Mouse (Mus musculus) adrenal gland, postnatal 36 days (tissue): Measurements from ENCODE around the gene Cul7. TPM values are rescaled to one million over a fixed set of nuclear protein-coding genes. Genes with fewer than 3 reads are reported as not detected.
A peak's percentile ranks its signal among the peaks of the same experiment; 100 is the strongest.

ENCODE experiments used
- DNase-seq, 2 experiments: peaks; one replicate each; pipeline ENCODE4 v3.0.0; 2021; ENCODE audit warnings: mixed read lengths in 1 of 2
- total RNA-seq, 2 experiments: library from RNA; stranded (reverse); gene quantifications; 2 replicates each; pipeline ENCODE4 v1.2.3; 2021

Gene Cul7
- total RNA-seq, 2 experiments from 2014 or later = 36.3 to 42.2 TPM

DNA sequence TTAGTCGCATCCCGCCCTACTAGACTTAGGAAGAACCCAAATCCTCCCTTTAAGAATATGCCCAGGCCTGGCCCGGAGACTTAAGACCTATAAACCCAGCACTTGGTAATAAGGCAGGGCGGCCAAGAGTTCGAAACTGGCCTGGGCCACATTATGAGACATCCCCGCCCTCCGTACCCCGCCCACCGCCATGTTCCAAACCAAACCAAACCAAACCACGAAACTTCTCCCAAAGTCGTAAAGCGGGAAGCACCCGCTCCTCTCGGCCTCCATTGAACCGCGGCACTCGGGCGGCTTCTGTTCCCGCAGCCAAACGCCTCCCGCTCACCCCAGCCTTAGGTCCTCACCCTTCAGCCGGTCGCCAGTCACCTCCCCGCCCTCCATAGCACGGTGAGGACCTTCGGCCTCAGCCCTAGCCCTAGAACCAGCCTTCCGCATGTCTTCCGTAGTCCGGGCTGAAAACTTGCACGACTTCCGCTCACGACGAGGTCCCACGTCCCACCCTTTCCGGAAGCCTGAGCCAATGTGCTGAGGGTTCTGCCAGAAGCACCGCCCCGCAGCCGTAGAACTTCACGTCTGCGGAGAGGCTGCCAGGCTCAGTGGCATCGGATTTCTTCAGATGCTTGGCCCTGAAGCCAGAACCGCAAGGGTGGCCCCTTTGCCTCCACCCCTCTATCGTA lies 23.9 kb downstream of the Cul7 start, which contains the start of gene Rrp36:
Gene Rrp36 (minus strand): TSS at position 503 of the 680 bp plus-strand sequence.
- DNase-seq = peak; percentile 95

DNA sequence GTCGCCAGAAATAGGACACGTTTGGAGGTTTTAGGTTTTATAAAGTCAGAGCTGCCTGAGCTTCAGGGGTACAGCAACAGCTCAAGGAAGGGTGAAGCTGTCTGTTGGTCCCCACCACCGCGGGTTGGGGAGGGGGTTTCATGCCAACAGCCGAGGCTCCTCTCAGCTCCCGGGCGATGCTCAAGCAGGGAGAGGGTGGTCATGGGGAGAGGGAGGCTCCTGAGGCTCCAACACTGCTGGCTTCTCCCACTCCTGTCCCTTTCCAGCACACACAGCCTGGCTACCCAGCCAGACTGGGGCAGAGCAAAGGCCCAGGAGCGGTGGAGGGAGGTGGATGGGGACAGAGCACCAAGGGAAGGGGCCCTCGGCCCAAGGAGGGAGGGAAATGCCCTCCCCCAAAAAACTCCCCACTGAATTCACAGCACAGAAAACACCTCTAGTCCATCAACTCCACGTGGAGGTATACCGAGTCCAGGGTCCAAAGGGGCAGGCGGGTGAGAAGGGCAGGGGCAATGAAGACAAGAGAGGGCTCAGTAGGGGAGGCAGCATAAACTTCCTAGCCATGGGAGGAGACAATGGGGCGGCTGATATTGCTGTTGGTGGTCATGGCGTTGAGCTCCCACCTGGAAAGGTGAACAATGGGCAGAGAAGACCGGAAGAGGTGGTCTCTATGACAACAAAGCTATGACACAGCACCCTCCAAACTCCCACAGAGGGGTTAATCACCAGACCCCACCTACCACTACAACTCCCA lies 24.6 kb downstream of the Cul7 start:
- peak in 1 of 2 experiments; percentile 20 for DNase-seq

DNA sequence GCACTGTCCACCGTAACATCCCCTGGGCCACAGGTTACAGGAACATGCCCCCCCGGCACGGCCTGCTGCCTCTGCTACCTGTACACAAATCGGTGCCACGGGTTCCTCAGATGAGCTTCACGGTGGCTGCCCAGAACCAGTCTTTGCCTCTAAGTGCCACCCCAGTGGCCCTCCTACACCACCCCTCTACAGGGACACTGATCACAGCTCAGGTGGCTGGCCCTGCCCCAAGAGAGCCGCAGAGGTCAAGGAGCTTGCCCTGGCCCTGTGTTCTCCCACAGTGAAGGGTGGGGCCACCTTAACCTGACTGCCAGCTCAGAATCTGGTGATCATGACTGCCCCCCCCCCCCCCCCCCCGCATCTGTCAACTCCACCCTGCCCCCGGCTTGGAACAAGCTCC lies 28.3 kb downstream of the Cul7 start, which contains the start of gene Mea1:
Gene Mea1 (plus strand): TSS at position 378 of the 400 bp plus-strand sequence.
- DNase-seq = no peak

DNA sequence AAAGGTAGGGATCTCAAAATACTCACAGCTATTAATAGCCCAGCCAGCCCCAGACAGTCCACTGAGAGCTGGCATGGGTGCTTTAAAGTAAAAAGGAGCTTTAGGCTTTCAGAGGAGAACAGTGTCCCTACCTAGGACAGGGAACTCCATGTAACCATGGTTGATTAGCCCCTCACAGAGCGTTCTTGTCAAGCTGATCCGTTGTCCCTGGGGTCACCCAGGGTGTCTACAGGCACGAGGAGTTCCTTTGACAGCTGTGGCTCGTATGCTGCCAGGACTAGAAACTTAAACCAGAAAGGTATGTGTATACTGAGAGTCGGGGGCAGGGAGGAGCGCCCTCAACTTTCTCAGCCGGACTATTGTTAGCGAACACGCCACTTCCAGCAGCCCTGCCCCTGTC lies 28.8 kb downstream of the Cul7 start:
- no peak for DNase-seq

DNA sequence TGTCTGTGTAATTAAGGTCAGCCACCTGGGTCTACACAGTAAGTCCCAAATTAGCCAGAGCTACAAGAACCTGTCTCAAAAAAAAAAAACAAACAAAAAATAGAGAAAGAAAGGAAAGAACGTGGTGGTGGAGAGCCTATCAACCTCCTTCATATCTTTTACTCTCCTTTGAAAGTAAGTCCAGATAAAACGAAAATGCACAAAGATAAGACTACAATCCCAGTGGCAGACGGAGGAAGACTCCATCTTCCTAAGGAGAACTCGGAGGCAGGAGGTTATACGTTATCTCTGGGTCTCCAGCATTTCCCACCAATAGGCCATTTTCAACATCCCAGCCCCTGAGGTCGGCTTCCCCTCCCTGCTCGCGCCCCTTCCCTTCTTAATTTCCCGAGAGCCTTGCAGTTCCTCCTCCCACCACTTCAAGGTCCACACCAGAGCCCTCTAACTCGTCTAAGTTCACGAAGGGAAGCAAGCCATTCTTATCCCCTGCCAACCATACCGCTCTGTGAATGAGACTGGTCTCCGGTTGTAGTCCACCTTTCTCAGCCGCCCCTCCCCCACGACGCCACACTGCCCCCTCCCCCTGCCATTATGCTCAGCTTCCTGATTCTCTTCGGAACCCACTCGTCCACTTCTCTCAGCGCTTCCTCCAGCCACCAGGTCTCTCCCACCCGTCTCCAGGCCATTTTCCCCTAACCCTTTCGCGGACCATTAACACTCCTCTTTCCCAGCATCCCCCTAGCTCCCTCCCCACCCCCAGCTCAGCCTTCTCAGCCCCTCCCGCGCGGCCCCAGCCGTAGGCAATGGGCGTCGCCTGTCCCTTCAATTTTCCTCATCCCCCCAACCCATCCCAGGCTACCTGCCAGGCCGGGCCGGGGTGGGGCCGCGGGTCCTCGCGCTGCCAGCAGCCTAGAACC lies 30.0 kb downstream of the Cul7 start:
- DNase-seq = peak; percentile 43 to 61

DNA sequence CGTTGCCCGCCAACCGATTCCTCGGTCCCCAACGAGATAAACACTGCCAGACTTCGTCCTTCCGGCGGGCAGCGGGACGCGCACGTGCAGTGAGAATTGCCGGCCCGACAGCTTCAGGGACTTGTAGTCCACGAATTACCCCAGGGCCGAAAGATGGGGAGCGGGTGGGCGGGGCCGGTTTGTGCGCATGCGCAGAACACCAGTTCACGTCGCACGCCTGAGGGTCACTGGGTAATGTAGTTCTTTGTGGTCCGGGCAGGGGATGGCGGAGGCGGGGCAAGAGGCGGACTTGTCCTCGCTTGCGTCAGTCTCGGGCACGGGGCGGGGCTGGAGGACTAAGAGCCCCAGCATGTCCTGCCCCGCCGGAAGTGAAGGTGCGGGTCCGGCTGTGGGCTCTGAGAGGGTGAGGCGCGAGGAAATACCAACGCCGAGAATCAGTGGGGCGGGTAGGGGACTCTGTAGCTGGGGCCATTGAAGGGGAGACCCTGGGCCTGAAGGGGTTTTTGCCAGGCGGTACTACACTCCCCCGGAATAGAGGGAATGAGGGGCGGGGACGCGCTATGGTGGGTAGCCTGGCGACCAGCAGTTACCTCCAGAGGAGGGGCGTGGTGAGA lies 30.7 kb downstream of the Cul7 start, which contains the start of gene Klhdc3:
Gene Klhdc3 (minus strand): TSS at position 155 of the 614 bp plus-strand sequence.
- DNase-seq = peak; percentile 98 to 99

DNA sequence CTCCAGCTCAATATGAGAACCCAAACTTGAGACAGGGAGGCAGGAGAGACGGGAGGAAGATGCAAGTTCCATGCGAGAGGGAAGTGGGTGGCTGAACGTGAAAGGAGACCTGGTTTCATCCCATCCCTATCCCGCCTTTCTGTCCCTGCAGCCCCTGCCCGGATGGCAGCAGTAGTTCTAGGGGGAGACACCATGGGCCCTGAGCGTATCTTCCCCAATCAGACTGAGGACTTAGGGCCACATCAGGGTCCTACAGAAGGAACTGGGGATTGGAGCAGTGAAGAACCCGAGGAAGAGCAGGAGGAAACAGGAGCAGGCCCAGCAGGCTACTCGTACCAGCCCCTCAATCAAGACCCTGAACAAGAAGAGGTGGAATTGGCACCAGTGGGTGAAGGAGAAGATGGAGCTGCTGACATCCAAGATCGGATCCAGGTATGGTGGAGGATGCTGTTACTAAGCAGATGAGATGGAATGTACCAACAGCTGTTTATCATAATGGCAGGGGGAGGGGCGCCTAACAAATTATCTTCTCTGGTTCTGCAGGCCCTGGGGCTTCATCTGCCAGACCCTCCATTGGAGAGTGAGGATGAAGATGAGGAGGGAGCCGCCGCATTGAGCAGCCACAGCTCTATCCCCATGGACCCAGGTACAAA lies 31.5 kb downstream of the Cul7 start:
- DNase-seq = no peak

DNA sequence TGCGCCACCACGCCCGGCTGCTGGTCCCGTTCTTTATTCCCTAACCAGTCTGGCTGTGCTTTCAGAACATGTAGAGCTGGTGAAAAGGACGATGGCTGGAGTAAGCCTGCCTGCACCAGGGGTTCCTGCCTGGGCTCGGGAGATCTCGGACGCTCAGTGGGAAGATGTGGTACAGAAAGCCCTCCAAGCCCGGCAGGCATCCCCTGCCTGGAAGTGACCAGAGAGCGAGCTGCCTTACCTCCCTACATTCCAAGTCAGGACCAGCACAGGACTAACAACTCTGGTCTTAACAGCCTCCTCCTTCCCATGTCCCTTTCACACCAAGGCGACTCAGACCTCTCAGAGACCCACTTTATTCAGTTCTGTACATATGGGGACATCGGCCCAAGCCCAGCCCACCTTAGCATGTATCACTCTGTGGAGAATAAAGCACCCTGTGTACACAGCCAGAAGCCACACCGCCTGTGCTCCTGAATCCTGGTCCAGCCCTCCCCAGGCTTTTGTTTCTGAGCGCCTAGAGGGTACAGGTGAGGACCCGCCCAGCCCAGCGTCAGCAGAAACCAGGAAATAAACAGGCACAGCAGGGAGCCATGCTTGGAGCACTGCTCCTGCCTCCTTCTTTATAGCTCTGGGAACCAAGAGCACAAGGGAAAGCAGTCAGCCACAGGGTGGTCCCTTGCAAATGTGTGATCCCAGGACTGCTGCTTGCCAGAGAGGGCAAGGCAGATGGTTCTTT lies 32.7 kb downstream of the Cul7 start:
- no peak for DNase-seq

DNA sequence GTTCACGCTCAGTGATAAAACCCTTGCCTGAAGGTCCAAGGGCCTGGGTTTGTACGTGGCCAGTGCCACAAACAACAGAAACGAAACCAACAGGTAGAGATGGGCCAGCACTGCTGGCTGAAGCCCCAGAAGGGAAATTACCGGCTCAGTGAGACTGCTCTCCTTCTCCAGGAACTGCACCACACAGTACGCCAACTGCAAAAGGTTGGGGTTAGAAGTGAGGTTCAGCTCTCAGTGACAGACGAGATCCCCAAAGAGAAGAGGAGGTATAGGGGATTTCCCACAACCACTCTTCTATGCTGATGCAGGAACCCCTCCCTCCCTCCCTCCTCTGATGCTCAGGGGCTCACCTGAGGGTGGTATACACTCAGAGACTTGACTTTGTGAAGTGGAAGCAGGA lies 35.8 kb downstream of the Cul7 start:
- no peak for DNase-seq

DNA sequence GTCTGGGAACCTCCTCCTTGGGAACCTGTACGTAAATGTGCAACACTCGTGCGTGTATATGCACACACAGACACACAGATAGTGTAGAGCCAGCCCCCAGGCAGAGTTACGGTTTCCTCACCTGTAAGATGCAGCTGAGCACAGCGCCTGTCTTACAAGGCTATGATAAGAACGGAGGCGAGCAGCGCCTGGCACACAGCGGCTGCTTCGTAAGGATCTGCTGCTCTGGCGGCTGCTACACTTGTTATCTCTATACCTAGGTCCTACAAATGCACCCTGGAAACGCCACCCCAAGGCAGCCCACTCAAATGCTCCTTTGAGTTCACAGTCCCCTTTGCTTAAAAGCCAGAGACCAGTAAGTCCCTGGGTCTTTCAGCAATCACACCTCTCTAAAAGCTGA lies 40.5 kb downstream of the Cul7 start:
- DNase-seq = no peak

DNA sequence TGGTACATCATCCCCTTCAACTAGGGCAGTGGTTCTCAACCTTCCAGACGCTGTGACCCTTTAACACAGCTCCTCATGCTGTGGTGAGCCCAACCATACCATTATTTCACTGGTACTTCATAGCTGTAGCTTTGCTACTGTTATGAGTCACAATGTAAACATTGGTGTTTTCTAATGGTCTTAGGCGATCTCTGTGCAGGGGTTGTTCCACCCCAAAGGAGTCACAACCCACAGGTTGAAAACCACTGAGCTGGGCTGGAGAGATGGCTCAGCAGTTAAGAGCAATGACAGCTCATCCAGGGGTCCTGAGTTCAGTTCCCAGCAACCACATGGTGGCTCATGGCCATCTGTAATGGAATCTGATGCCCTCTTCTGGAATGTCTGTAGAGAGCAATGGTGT lies 41.3 kb downstream of the Cul7 start:
- no peak for DNase-seq

DNA sequence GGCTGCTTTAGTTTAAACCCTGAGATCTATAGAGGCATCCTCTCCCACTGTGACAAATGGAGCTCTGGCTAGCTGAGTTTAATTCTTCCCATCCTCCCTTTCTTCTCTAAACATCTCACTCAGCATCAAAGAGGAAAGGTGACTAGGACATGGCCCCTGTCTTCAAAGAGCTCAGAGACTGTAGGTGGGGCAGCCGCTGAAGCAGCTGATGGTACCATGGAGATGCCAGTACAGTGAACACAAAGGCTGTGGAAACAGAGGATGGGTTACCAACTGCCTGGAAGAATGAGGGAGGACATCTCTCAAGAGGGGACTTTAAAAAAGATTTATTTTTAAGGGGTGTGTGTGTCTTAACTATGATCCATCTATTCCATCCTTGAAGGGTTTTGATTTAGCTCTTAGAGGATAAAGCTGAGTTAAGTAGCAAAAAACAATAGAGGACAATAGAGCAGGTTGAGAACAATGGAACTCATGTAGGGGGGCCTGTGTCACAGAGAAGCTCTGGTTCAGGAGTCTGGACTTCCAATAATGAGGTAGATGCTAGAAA lies 44.5 kb downstream of the Cul7 start:
- no peak for DNase-seq

DNA sequence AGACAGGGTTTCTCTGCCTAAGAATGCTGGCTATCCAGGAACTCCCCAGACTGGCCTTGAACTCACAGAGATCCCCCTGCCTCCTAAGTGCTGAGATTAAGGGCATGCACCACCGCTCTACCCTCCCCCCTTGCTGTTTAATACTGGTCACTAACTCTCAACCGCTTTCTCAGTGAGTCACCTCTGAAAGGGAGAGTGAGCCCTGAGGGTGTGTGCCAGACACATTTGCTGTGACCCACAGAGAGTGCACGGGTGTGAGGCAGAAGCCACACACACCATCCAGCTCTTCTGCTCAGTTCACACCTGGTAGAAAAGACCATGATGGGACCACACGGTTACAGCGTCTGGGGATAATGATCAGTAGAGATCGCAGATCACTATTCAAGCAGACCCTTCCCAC lies 48.4 kb downstream of the Cul7 start:
- DNase-seq = peak in 1 of 2 experiments; percentile 31

DNA sequence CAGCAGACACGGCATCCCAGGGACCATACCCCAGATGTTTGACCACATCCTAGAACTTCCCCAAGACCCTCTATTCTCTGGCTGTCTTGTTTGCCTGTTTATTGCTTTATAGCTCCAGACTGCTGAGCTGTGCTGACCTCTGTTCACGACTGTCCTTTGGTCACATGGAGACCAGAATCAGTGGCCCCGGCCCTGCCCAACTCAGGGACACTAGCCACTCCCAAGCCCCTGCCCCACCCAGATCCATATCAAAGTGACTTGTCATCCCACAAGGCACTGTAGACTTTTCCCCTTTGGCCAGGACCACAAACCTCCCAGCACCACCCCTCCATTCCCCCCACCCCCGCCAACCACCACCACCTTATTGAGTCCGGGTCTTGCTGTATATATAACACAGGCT lies 49.1 kb downstream of the Cul7 start:
- no peak for DNase-seq

DNA sequence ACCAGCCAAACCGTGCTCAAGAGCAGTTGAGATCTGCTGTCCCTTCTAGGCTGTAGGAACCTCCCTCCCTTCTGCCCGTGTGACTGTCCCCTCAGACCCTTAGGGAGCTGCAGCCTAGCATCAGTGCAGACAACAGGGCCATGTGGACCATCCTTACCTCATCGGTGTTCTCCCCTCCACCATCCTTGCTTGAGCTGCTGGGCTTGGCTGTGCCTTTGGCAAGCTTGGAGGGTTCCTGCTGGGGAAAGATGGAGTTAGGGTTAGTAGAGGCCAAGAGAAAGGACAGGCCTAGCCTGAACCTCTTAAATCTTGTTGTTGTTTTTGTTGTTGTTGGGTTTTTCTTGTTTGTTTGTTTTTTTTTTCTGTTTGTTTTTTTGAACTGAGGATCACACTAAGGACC lies 49.8 kb downstream of the Cul7 start:
- no peak for DNase-seq

DNA sequence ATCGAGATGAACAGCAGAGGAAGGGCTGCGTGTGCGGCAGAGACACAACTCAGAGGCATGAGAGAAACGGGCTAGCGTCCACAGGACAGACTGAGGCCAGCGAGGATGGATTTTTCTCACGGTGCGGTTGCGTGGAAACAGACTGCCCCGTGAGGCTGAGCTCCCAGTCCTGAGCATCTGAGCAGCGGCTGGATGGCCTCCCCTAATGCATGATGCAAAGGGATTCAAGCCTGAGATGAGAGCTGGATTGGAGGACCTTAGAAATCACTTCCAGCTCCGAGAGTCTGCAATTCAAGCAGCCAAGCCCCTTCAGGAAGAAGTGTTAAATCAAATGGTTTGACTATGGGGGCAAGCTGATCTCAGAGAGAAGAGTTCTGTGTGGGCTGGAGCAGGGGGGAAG lies 51.4 kb downstream of the Cul7 start:
- DNase-seq = no peak

DNA sequence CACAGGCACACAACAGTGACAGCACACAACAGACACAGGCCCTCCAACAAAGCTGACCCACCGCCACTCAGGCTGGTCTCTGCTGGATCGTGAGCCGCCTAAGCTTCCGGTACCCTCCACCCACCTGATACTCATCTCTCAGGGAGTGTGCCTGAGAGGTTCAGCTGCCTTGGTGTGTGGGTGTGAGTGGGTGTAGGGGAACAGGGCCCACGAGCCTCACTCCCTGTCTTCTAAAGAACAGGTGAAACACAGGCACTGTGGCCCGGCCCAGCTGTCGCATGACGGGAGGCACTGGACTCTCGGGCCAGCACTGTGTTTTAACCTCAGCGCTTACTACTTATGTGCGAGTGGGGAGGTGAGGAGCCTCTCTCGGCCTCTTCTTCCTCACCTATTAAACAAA lies 52.0 kb downstream of the Cul7 start:
- no peak for DNase-seq

DNA sequence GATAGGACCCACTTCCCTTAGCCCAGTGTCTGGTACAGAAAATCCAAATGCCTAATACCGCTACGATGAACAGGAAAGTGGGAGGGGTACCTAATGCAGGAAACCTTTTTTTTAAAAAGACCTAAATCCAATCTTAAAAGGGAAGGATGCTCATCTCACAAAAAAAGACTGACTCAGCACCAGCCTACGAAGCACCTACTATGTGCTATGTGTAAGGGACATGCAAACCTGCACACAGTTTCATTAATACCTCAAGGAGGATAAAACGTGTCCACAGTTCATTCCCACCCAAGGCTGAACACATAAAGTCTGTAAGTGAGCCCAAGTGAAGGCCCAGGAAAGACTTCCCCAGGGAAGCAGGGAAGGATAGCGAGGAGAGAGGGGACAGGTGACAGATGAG lies 52.4 kb downstream of the Cul7 start:
- DNase-seq = no peak

DNA sequence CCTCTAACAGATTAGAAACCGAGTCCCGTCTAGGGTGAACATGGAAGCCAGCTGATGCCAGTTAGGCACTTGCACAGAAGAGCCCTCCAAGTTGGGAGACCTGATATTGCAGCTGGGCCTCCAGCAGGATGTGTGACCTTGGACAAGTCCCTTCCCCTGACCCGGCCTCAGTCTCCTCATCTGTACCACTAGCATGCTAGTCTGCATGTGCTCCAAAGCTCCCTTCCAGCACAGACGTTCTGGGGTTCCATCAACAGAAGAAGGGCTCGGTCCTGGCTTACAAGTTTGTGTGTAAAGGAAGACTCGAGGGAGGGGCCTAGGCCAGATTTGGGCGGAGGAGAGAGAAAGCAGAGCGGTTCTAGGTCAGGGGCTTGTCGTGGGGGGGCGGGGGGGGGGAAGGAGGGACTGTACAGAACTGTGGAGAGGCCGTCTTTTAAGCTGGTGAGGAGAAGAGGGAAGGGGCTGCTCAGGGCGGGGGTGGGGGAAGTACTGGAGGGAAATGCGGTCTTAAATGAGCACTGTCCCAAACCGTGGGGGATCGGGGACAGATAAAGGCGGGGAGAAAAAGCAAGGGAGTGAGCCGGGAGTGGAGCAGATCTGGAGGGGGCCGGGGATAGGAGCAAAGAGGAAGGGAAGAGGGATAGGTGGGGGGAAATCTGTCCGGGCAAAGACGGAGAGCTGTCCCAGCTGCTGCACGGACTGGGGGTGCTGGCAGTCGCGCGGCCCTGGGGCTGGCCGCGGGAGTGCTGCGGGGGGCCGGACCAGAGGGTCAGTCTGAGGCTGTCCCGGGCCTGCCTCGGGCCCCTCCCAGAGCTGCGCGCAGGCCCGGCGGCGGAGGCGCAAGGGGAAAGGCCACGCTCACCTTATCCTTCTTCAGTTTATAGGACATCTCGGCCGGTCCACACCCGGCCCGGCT lies 54.1 kb downstream of the Cul7 start:
- no peak for DNase-seq
